Mouse (Mus musculus) embryonic fibroblast, embryonic 13.5 days (primary cell): ENCODE data around the gene Gm10282.

Experiments used
- CTCF ChIP-seq: IDR thresholded peaks from 2 replicates; pipeline ENCODE4 v1.5.1; 2011; ENCODE audit warnings: mild to moderate bottlenecking, control low read depth, low read length, moderate library complexity, borderline replicate concordance; ENCODE audit not compliant: insufficient read depth
- POLR2A ChIP-seq: IDR thresholded peaks from 2 replicates; pipeline ENCODE4 v1.6.1; 2011; ENCODE audit warnings: low read depth, mild to moderate bottlenecking, control low read depth, low read length, moderate library complexity

- TF ChIP-seq POLR2A (no peak), CTCF (no peak)
These were observed 5.9 kb upstream of the Gm10282 start for GRCm38 (mm10) chr8:72310849-72311506.
